Mouse (Mus musculus) liver, embryonic 11.5 days (tissue): ENCODE data around the gene Snu13. TPM values are rescaled to one million over a fixed set of nuclear protein-coding genes. Genes with fewer than 3 reads are reported as not detected.

ENCODE experiments used
- ATAC-seq: fragments of 200-750 bp; cut with Nextera tagmentation; replicated peaks from 2 replicates; pipeline ENCODE4 v1.8.0; 2017; ENCODE audit warnings: moderate number of reproducible peaks, mild to moderate bottlenecking, moderate TSS enrichment, moderate library complexity; ENCODE audit not compliant: low FRiP score
- DNase-seq: peaks from one replicate; pipeline ENCODE4 v3.0.0-alpha.2; 2017; ENCODE audit warnings: low spot score
- H3K27ac ChIP-seq: fragments of 300-500 bp; sonication (generic); 2 replicates; pipeline ENCODE4 v1.5.1; 2014; ENCODE audit warnings: mild to moderate bottlenecking, low read depth, low read length, control low read depth
- H3K27me3 ChIP-seq: fragments of 300-500 bp; sonication (generic); replicated peaks from 2 replicates; pipeline ENCODE4 v1.6.1; 2014; ENCODE audit warnings: low read length, mixed read lengths; ENCODE audit not compliant: control insufficient read depth, insufficient read depth
- H3K36me3 ChIP-seq: fragments of 300-500 bp; sonication (generic); 2 replicates; pipeline ENCODE4 v1.6.1; 2014; ENCODE audit warnings: mild to moderate bottlenecking, low read length, moderate library complexity, mixed read lengths; ENCODE audit not compliant: control insufficient read depth, insufficient read depth
- H3K4me1 ChIP-seq: fragments of 300-500 bp; sonication (generic); replicated peaks from 2 replicates; pipeline ENCODE4 v1.6.1; 2014; ENCODE audit warnings: low read length, mixed read lengths; ENCODE audit not compliant: control insufficient read depth, insufficient read depth
- H3K4me2 ChIP-seq: fragments of 300-500 bp; sonication (generic); 2 replicates; pipeline ENCODE4 v1.6.1; 2014; ENCODE audit warnings: mild to moderate bottlenecking, control low read depth, moderate library complexity
- H3K4me3 ChIP-seq: fragments of 300-500 bp; sonication (generic); 2 replicates; pipeline ENCODE4 v1.5.1; 2014; ENCODE audit warnings: low read depth, low read length, control low read depth
- H3K9ac ChIP-seq: fragments of 300-500 bp; sonication (generic); 2 replicates; pipeline ENCODE4 v1.6.1; 2014; ENCODE audit warnings: low read depth, low read length, control low read depth
- H3K9me3 ChIP-seq: fragments of 300-500 bp; sonication (generic); 2 replicates; pipeline ENCODE4 v1.6.1; 2016; ENCODE audit warnings: low read length, inconsistent platforms, mixed read lengths; ENCODE audit not compliant: control insufficient read depth
- WGBS: fragments of 180-500 bp; shearing (Covaris S2); extraction: QIAGEN DNeasy Blood & Tissue Kit; methylation state at CpG from one replicate; pipeline ENCODE4 v1.1.7; 2014; 5-methylcytosine and 5-hydroxymethylcytosine counted together
- polyA plus RNA-seq: library from polyadenylated mRNA; unstranded; fragments of >200 nt; fragmentation: Nextera tagmentation; extraction: Ambion mirVana; gene quantifications from 2 replicates; pipeline ENCODE4 v1.2.1, GENCODE M21; 2014

Snu13 gene
- polyA plus RNA-seq, 1 experiment from 2014 or later: 393 TPM

- no peak for ATAC-seq
- Histone ChIP-seq H3K27ac (no peak overlapping the region), H3K4me1 (peaks cover 13% of the 10 kb centered on the region), H3K27me3 (no peaks in the 10 kb centered on the region), H3K4me2 (no peak overlapping the region), H3K4me3 (no peak overlapping the region), H3K9ac (no peak overlapping the region), H3K9me3 (no peaks in the 10 kb centered on the region), H3K36me3 (peaks cover 20% of the 10 kb centered on the region)
- DNase-seq: no peak
- 82% methylated on average over 3 of the region's 3 CpGs for WGBS
Observed at GRCm38 (mm10) chr15:82019288-82019687, 28.1 kb downstream of the Snu13 start.

GRCm38 (mm10) chr15:82017461-82017860 lies 29.9 kb downstream of the Snu13 start:
- no peak for DNase-seq
- 66% methylated on average over 4 of the region's 4 CpGs for WGBS
- Histone ChIP-seq H3K9ac (peak overlapping the region; percentile 53; the same call in 1 of the 2 replicates), H3K4me1 (peaks cover 19% of the 10 kb centered on the region), H3K4me2 (peak overlapping the region; percentile 90), H3K36me3 (peaks cover 10% of the 10 kb centered on the region), H3K27me3 (no peaks in the 10 kb centered on the region), H3K4me3 (peak overlapping the region; percentile 37), H3K9me3 (no peaks in the 10 kb centered on the region), H3K27ac (no peak overlapping the region)
- no peak for ATAC-seq

DNA sequence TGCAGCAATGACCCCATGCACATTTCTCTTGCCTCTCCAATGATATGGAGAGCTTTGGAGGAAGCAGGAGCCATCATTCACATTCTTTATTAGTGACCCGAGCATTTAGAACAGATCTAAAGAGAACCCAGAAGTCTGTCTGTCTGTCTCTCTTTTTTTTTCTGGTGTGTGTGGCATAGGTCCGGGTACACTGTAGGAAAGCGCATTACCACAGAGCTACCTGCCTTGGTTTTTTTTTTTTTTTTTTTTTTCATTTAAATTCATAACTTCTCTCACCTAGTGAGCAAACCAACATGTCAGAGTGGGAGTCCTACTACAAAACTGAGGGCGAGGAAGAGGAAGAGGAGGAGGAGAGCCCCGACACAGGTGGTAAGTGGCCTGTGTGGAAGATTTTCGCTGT lies 30.6 kb downstream of the Snu13 start:
- DNase-seq (no peak), ATAC-seq (no peak)
- peak overlapping the region; percentile 83; the same call in 1 of the 2 replicates for H3K27ac ChIP-seq
- peak overlapping the region; percentile 80 for H3K9ac ChIP-seq
- H3K4me2 ChIP-seq: peak overlapping the region; percentile 90
- H3K4me3 ChIP-seq: peak overlapping the region; percentile 96
- H3K36me3 ChIP-seq: peaks cover 10% of the 10 kb centered on the region
- H3K9me3 ChIP-seq: no peaks in the 10 kb centered on the region
- 9% methylated on average over 6 of the region's 6 CpGs for WGBS
- H3K4me1 ChIP-seq: peaks cover 19% of the 10 kb centered on the region
- no peaks in the 10 kb centered on the region for H3K27me3 ChIP-seq

GRCm38 (mm10) chr15:82016101-82016808 lies 31.1 kb downstream of the Snu13 start:
- 0% methylated on average over 53 of the region's 53 CpGs for WGBS
- Histone ChIP-seq H3K36me3 (peaks cover 10% of the 10 kb centered on the region), H3K27ac (peak overlapping the region; percentile 83), H3K27me3 (no peaks in the 10 kb centered on the region), H3K9ac (peak overlapping the region; percentile 93), H3K4me1 (peaks cover 19% of the 10 kb centered on the region), H3K4me2 (peak overlapping the region; percentile 90), H3K4me3 (peak overlapping the region; percentile 96), H3K9me3 (no peaks in the 10 kb centered on the region)
- DNase-seq: peak; percentile 99
- ATAC-seq: peak; percentile 95

DNA sequence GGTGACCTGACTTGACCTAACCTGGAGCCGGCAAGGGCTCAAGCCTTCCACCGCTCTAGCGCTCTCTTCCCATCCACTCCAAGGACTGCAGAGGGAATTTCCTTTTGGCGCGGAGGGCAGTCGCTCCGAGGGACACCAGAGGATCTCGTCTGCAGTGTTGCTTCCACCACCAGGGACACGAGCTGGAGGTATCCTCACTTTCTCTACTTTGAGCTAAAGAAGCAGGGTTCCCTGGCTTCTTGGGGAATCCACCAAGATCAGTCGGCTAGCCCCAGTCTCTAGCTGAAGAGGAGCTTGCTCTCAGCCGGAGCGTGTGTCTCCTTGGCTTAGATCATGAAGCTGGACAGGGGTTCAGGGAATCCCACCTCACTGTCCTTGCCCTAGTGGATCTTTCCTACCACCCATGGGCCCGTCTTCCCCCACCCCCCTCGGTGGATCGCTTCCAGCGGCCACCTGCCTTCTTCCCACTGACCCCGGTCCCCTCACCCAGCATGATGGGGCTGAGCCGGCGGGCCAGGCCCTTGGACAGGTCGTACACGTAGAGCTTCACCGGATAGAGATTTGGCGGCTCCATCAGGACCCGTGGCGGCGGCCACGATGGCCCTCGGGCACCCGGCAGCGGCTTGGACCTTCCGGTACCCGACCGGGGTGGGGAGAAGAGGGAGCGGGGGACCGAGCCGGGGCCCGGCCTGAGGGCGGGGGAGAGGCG lies 31.9 kb downstream of the Snu13 start:
- no peaks in the 10 kb centered on the region for H3K27me3 ChIP-seq
- H3K27ac ChIP-seq: peak overlapping the region; percentile 74
- H3K4me1 ChIP-seq: peaks cover 19% of the 10 kb centered on the region
- peaks cover 10% of the 10 kb centered on the region for H3K36me3 ChIP-seq
- under 1% methylated on average over 39 of the region's 39 CpGs for WGBS
- DNase-seq (peak; percentile 40), ATAC-seq (no peak; the same call in none of the 2 replicates)
- no peaks in the 10 kb centered on the region for H3K9me3 ChIP-seq
- H3K4me3 ChIP-seq: peak overlapping the region; percentile 96
- peak overlapping the region; percentile 90 for H3K4me2 ChIP-seq
- H3K9ac ChIP-seq: peak overlapping the region; percentile 93

DNA sequence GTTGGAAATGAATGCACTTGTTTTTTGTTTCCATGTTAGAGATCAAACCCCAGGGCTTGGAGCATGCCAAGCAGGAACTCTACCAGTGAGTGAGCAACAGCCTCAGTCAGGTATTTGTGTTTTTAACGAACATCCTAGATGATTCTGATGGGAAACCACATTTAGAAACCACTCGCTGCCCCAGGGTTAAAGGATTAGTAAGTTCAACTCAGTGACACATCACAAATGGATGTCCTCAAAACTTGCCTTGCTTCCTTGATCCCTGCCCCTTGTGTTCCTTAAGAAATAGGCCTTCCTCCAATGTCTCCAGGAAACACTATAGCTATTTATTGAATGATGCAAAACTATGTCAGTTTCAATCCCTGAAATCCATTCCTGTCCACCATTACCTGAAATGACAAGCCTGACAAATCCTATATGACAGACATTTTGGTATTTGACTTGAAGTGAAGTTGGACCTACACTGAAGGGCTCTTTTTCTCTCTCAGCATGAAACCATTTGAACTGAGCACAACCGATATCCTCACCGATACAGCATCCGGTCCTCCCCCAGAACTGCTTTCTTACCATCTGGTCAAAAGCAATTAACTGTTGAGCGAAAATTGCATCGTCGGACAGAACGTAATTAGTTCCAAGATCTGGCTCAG lies 32.5 kb downstream of the Snu13 start:
- ATAC-seq (no peak), DNase-seq (no peak)
- Histone ChIP-seq H3K4me1 (peaks cover 19% of the 10 kb centered on the region), H3K4me2 (peak overlapping the region; percentile 90), H3K9ac (peak overlapping the region; percentile 93), H3K9me3 (no peaks in the 10 kb centered on the region), H3K36me3 (peaks cover 8% of the 10 kb centered on the region), H3K27ac (no peak overlapping the region; the same call in 1 of the 2 replicates), H3K4me3 (peak overlapping the region; percentile 96), H3K27me3 (no peaks in the 10 kb centered on the region)
- 18% methylated on average over 9 of the region's 9 CpGs for WGBS

- Histone ChIP-seq H3K4me1 (peaks cover 14% of the 10 kb centered on the region), H3K9me3 (no peaks in the 10 kb centered on the region), H3K4me2 (no peak overlapping the region), H3K9ac (no peak overlapping the region), H3K4me3 (no peak overlapping the region), H3K27me3 (no peaks in the 10 kb centered on the region), H3K36me3 (no peaks in the 10 kb centered on the region; the same call in 1 of the 2 replicates), H3K27ac (no peak overlapping the region)
- ATAC-seq (no peak), DNase-seq (no peak)
- 88% methylated on average over 6 of the region's 6 CpGs for WGBS
Observed at GRCm38 (mm10) chr15:82011947-82012346, 35.5 kb downstream of the Snu13 start.

- Histone ChIP-seq H3K36me3 (no peaks in the 10 kb centered on the region; the same call in 1 of the 2 replicates), H3K4me1 (0 out of 2 replicates have a peak, but pooled peaks cover 4% of the 10 kb centered on the region), H3K4me3 (no peak overlapping the region), H3K9ac (no peak overlapping the region), H3K27me3 (no peaks in the 10 kb centered on the region), H3K27ac (no peak overlapping the region), H3K9me3 (no peaks in the 10 kb centered on the region), H3K4me2 (no peak overlapping the region)
- DNase-seq (no peak), ATAC-seq (0 out of 2 replicates have a peak, but pooled peaks have one; percentile 15)
- 77% methylated on average over 8 of the region's 8 CpGs for WGBS
Observed at GRCm38 (mm10) chr15:82004257-82004656, 43.1 kb downstream of the Snu13 start.
